Mouse (Mus musculus): Measurements from ENCODE around the gene Meioc. TPM values are rescaled to one million over a fixed set of nuclear protein-coding genes. Genes with fewer than 3 reads are reported as not detected.

Meioc gene
- polyA plus RNA-seq, 1 experiment from 2014 or later, result 0.28 TPM

Small RNA genes lying within 50 kb of the gene (microRNA-seq; reads per million reads assigned to microRNA genes)
- gene Gm22920, result not detected

Other genes with a start within 250 kb of the Meioc start
- 215 and 234 TPM in 2 replicates for gene Grn, start 233.4 kb upstream of the Meioc start, polyA plus RNA-seq (2015; fragmentation: Nextera tagmentation; extraction: Ambion mirVana)
- gene Fam171a2, start 216.0 kb upstream of the Meioc start, polyA plus RNA-seq (2015; fragmentation: Nextera tagmentation; extraction: Ambion mirVana), result 3.0 and 3.9 TPM in 2 replicates
- gene Itga2b, start 193.6 kb upstream of the Meioc start, polyA plus RNA-seq (2015; fragmentation: Nextera tagmentation; extraction: Ambion mirVana), result 6.5 and 6.6 TPM in 2 replicates
- gene Gpatch8, start 107.3 kb upstream of the Meioc start, polyA plus RNA-seq (2015; fragmentation: Nextera tagmentation; extraction: Ambion mirVana), result 33.9 and 39.2 TPM in 2 replicates
- gene Gm11627, start 84.3 kb upstream of the Meioc start, polyA plus RNA-seq (2015; fragmentation: Nextera tagmentation; extraction: Ambion mirVana), result 9.5 and 13.6 TPM in 2 replicates
- gene Fzd2, start 59.3 kb upstream of the Meioc start, polyA plus RNA-seq (2015; fragmentation: Nextera tagmentation; extraction: Ambion mirVana), result 12.4 and 15.6 TPM in 2 replicates
- 34.4 and 38.2 TPM in 2 replicates for gene Ccdc43, start 34.1 kb downstream of the Meioc start, polyA plus RNA-seq (2015; fragmentation: Nextera tagmentation; extraction: Ambion mirVana)
- 5.2 and 5.3 TPM in 2 replicates for gene Adam11, start 97.7 kb downstream of the Meioc start, polyA plus RNA-seq (2015; fragmentation: Nextera tagmentation; extraction: Ambion mirVana)
- gene Gjc1, start 156.0 kb downstream of the Meioc start, polyA plus RNA-seq (2015; fragmentation: Nextera tagmentation; extraction: Ambion mirVana), result 45.5 and 46.3 TPM in 2 replicates
- gene Higd1b, start 172.1 kb downstream of the Meioc start, polyA plus RNA-seq (2015; fragmentation: Nextera tagmentation; extraction: Ambion mirVana), result 6.4 and 9.9 TPM in 2 replicates
- 114 and 115 TPM in 2 replicates for gene Eftud2, start 217.3 kb downstream of the Meioc start, polyA plus RNA-seq (2015; fragmentation: Nextera tagmentation; extraction: Ambion mirVana)
- gene Ccdc103, start 217.5 kb downstream of the Meioc start, polyA plus RNA-seq (2015; fragmentation: Nextera tagmentation; extraction: Ambion mirVana), result 0.64 and 0.77 TPM in 2 replicates
- gene Fam187a, start 221.5 kb downstream of the Meioc start, polyA plus RNA-seq (2015; fragmentation: Nextera tagmentation; extraction: Ambion mirVana), result 0.09 TPM in 1 of 2 replicates, not detected in the other
- gene Gfap, start 237.2 kb downstream of the Meioc start, polyA plus RNA-seq (2015; fragmentation: Nextera tagmentation; extraction: Ambion mirVana), result 0.26 and 0.30 TPM in 2 replicates